Mouse (Mus musculus): ENCODE measurements around the gene Atp6v0a1. TPM values are rescaled to one million over a fixed set of nuclear protein-coding genes. Genes with fewer than 3 reads are reported as not detected.

Gene Atp6v0a1
- total RNA-seq, 2 experiments from 2014 or later: 89.3 to 90.2 TPM

- DNase-seq: no peak
- intact Hi-C loops (cut with DNase I): no loop called here
Measured at GRCm38 (mm10) chr11:101078121-101078520, 68.9 kb downstream of the Atp6v0a1 start, which contains the start of gene Hsd17b1. Gene Hsd17b1, plus strand, starts transcription at chr11:101078411.

DNA sequence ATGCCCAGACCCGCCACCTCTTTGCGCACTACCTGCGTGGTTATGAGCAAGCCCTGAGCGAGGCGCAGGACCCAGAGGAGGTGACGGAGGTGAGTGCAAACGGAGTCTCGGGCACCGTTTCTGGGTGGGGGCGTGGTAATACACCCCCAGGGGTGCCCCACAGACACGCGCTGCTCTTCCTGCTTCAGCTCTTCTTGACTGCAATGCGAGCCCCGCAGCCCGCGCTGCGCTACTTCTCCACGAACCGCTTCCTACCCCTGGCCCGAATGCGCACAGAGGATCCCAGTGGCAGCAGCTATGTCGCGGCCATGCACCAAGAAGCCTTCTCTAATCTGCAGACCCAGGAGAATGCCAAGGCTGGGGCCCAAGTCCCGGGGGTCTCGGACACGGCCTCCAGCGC is 70.5 kb downstream of the Atp6v0a1 start:
- DNase-seq: no peak
- intact Hi-C loops (cut with DNase I): no loop called here

DNA sequence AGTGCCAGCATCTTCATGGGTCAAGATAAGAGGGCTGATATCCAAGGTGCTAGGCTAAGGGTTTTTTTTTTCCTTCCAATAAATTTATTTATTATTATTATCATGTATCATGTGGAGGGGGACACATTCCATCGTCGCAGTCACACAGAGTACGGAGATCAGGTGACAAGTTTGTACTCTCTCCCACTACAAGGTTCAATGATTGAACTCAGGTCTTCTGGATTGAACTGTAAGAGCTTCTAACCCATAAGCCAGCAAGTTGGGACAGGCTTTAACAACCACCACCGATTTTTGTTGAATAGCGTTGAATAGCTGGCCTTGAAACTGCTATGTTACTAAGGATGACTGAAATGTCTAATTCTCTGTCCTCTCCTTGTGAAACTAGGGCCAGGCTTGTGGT is 71.2 kb downstream of the Atp6v0a1 start:
- intact Hi-C loops (cut with DNase I): no loop called here
- DNase-seq: no peak

GRCm38 (mm10) chr11:101081659-101082058 is 72.4 kb downstream of the Atp6v0a1 start:
- no peak for DNase-seq
- intact Hi-C loops (cut with DNase I): no loop called here

DNA sequence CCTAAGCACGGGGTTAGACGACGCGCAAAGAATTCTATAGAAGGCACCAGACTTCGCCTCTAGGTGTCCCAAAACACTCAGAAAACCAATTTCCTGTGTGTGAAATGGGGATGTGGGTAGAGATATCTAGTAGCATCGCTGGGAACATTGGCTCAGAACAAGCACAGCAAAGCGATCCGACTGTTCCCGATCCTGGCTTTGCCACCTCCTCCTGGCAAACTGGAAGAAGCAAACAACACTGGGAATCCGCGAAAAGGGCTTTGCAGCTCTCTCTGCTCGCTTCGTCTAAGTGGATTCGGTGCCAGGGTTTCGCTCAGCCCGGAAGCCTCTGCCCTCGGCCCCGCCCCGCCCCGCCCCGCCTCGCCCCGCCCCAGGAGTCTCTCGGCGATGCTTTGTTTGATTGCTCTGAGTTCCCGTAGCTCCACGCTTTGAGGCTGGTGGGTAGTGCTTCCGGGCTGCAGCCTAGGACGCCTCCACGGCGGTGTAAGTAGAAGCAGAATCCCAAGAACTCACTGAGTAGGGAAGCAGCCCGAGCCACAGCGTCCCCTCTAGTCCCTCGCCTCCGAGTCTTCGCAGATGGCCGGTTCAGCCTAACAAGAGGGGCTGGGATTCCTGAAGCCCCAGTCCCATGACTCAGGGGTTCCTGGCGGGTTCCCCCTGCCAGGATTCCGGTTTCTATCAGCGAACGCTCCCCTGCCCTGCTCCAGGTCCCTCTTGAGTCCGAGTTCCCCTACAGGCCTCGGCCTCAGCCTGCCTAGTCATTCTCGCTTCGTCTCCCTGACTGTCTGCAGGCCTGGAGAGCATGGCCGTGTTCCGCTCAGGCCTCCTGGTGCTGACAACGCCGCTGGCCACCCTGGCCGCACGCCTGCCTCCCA is 73.2 kb downstream of the Atp6v0a1 start, which contains the start of gene Coasy:
Gene Coasy (plus strand): TSS at position 358 of the 875 bp plus-strand sequence.
- intact Hi-C loops (cut with DNase I): no loop called here
- DNase-seq: peak; percentile 77 to 81

DNA sequence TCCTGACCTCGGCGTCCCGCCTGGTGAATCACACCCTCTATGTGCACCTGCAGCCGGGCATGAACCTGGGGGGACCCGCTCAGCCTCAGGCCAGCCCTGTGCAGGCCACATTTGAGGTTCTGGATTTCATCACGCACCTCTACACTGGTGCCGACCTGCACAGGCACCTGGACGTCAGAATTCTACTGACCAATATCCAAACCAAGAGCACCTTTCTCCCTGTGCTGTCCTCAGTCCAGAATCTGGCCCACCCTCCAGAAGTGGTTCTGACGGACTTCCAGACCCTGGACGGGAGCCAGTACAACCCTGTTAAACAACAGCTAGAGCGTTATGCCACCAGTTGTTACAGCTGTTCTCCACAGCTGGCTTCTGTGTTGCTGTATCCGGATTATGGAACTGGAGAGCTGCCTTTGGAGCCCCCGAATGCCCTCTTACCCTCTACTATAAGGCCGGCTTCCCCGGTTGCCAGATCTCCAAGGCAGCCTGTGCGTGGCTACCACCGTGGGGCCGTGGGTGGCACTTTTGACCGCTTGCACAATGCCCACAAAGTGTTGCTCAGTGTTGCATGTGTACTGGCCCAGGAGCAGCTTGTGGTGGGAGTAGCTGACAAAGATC is 73.9 kb downstream of the Atp6v0a1 start:
- intact Hi-C loops (cut with DNase I): no loop called here

GRCm38 (mm10) chr11:101084246-101084645 is 75.0 kb downstream of the Atp6v0a1 start:
- intact Hi-C loops (cut with DNase I): no loop called here
- DNase-seq: no peak

More for the DNA sequence above, 73.9 kb downstream of the Atp6v0a1 start:
- no peak for DNase-seq

GRCm38 (mm10) chr11:101084811-101085210 is 75.6 kb downstream of the Atp6v0a1 start:
- DNase-seq: no peak
- intact Hi-C loops (cut with DNase I): no loop called here

DNA sequence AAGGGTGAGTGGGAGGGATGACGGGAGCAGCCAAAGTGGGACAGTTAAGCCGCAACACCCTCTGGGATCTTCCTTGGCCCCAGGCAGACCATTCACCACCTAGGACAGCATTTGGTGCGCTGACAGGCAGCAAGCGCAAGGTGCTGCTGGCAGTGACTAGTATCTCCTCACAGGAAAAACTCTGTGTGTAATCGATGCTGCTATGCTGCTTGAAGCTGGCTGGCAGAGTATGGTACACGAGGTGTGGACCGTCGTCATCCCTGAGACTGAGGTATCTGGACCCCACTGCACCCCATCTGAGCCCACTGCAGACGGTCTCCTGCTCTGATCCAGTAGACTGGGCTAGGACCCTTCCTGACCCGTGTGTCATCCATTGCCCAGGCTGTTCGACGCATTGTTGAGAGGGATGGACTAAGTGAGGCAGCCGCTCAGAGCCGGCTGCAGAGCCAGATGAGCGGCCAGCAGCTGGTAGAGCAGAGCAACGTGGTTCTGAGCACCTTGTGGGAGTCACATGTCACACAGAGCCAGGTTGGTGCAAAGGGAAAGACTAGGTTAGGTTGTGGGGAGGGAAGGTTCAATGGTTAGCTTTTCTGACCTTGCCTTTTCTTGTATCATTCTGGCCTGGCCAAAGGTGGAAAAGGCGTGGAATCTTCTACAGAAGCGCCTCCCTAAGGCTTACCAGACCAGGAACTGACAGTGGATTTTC is 76.5 kb downstream of the Atp6v0a1 start:
- DNase-seq: no peak
- intact Hi-C loops (cut with DNase I): no loop called here

GRCm38 (mm10) chr11:101086323-101086674 is 77.0 kb downstream of the Atp6v0a1 start:
- intact Hi-C loops (cut with DNase I): no loop called here
- no peak for DNase-seq

- intact Hi-C loops (cut with DNase I): no loop called here
- peak; percentile 86 to 90 for DNase-seq
Measured at GRCm38 (mm10) chr11:101086756-101087681, 77.8 kb downstream of the Atp6v0a1 start, which contains the start of gene Mlx. Gene Mlx, plus strand, starts transcription at chr11:101087277.

- DNase-seq: no peak
- intact Hi-C loops (cut with DNase I): no loop called here
Measured at GRCm38 (mm10) chr11:101087682-101088055, 78.4 kb downstream of the Atp6v0a1 start.

- no peak for DNase-seq
- intact Hi-C loops (cut with DNase I): no loop called here
Measured at GRCm38 (mm10) chr11:101089931-101090330, 80.7 kb downstream of the Atp6v0a1 start.

GRCm38 (mm10) chr11:101094930-101095313 is 85.7 kb downstream of the Atp6v0a1 start:
- DNase-seq: peak in 1 of 2 experiments; percentile 18
- intact Hi-C loops (cut with DNase I): loop anchor here (1.0 to 5.0 kb wide), 2 partner anchors 80 to 207 kb away; partner anchors contain the start of genes Becn1 and Ccr10

DNA sequence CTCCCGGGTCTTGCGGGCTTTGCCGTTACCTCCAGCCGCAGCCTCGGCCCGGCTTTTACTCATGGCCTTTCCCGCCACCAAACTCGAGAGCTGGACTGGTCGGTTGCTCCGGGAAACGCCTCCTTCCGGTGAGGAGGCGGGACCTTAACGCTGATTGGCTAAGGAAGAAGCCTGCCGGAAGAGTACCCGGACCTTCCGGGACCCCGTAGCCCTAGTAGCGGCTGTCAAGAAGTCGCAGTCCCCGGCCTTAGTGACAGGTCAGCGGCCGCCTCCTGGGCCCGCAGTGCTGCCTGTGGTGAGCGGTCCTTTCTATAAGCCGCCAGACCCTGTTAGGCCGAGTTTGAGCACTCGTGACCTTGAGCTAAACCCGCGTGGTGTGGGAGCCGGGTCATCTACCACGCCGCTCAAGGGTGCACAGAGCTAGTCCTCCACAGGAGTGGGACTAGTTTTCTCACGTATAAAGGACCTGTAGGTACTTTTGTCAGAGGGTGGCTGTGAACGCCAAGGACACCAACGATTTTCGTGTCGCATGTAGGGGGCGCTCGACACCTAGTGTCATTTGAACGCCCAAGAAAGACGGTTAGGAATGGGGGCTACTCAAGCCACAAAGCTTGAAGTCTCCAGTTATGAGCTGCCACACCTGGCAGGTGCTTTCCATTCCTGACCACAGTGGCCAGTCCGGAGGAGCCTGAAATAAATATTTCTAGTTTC is 86.2 kb downstream of the Atp6v0a1 start, which contains the start of gene Psmc3ip:
Gene Psmc3ip (minus strand): TSS at position 123 of the 711 bp plus-strand sequence.
- intact Hi-C loops (cut with DNase I): loop anchor here (1.0 to 5.0 kb wide), 2 partner anchors 80 to 207 kb away; partner anchors contain the start of genes Becn1 and Ccr10
- DNase-seq: peak; percentile 94 to 97

DNA sequence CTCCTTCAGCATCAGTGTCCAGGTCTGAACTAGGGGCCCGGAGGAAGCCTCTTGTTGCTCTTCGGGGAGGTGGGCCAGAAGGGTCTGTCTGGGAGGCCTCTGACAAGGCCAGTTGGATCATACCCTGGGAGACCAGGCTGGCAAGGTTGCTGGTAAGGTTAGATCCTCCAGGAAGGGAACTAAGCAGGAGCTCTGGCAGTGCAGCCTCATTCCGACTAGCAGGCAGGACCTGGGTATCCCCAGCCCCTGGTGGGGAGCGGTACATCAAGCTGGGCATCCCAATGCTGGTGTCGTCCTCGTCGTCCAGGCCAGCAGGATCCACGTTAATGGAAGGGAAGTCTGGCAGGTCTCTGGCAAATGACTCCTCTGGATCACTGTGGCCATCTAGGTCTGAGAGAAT is 89.0 kb downstream of the Atp6v0a1 start:
- no peak for DNase-seq
- intact Hi-C loops (cut with DNase I): loop anchor here (2.0 to 5.0 kb wide), 2 partner anchors 21 to 204 kb away; partner anchors contain the start of genes Becn1, Retreg3 and Tubg1

GRCm38 (mm10) chr11:101103011-101103410 is 93.8 kb downstream of the Atp6v0a1 start:
- no peak for DNase-seq
- intact Hi-C loops (cut with DNase I): no loop called here

- intact Hi-C loops (cut with DNase I): no loop called here
- DNase-seq: no peak
Measured at GRCm38 (mm10) chr11:101109351-101109750, 100.1 kb downstream of the Atp6v0a1 start.

DNA sequence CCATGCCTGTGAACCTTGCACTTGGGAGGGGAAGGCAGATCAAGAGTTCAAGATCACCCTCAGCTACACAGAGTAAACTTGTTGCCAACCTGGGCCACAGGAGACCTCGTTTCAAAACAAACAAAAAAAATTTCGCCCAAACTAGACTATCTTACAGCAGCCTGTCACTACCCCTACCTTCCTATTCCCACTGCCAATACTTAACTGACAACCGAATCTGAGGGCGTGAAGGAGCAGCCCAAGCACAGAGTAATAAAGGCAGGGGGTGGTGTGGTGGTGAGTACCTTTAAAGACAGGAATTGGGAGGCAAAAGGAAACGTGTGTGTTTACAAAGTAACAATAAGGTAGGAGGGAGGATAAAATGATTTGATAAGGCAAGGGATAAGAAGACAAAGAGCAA is 101.5 kb downstream of the Atp6v0a1 start:
- no peak for DNase-seq
- intact Hi-C loops (cut with DNase I): no loop called here

Data from heart, postnatal 14 days (tissue).